Mouse (Mus musculus): ENCODE results near the gene Zfp628.

Gene Zfp628

GRCm38 (mm10) chr7:4940068-4940479 is 25.1 kb downstream of the Zfp628 start:
- DNase-seq (ENCODE audit: low spot score in 2 of 2): peak; percentile 78 to 90

DNA sequence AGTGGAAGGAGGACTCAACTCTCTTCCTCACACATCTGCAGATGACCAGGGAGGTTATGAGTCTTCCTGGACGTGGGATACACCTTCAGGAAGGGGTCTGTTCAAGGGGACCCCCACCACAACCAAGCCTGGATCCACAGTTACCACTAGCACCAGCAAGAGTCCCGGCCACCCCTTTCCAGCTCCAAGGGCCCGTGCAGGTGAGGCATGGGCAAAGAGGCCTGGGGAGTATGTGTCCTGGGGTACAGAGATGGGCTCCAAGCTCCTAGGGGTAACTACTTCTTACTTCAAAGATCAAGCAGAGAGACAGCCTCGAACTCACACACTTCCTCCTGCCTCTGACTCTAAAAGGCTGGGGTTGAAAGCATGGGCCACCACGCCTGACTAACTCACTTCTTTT is 27.7 kb downstream of the Zfp628 start:
- no peak for DNase-seq (ENCODE audit: low spot score in 2 of 2)

DNA sequence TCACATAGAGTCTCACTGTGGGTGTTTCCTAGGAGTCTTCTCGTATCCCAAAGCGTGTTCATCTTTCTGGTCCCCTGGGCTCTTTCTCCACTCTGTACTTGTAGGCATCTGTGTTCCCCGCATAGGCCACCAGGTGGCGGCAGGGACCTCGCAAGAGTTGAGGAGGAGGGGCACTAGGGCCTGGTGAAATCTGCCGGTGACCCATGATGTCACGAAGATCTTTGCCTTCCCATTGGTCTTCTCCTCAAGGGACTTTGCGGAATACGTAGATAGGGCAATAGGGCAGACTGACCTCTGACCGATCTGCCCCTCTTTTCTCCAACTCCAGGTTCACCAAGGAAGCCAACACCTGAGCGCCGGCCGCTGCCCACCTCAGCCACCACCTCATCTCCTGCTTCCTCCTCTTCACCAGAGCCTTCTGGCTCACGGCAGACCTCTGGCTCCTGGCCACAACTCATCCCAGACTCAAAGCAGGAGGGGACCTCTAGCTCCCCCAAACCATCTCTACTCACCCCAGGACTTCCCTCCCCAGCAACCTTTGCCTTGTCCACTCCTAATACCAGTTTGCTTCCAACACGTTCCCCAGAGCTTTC is 28.3 kb downstream of the Zfp628 start:
- DNase-seq (ENCODE audit: low spot score in 2 of 2): peak; percentile 88 to 93

DNA sequence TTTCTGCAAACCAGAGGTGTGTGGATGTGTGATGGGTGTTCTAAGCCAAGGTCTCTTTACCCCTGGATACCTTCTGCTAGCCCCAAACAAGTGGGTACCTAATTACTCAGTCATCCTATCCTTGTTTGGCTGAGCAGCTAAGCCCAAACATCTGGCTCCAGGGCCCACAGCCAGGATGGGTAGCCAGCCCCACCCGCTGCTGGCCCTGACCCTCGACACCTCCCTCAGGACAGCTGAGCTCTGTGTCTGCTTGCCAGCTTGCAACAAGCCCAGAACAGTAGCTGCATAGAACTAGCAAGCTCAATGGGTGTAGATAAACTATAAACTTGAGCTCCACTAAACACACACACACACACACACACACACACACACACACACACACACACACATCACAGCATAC is 32.8 kb downstream of the Zfp628 start:
- no peak for DNase-seq (ENCODE audit: low spot score in 2 of 2)

GRCm38 (mm10) chr7:4948386-4948785 is 33.4 kb downstream of the Zfp628 start:
- no peak for DNase-seq (ENCODE audit: low spot score in 2 of 2)

- DNase-seq (ENCODE audit: low spot score in 2 of 2): no peak
These were observed 35.7 kb downstream of the Zfp628 start for GRCm38 (mm10) chr7:4950561-4951342.

DNA sequence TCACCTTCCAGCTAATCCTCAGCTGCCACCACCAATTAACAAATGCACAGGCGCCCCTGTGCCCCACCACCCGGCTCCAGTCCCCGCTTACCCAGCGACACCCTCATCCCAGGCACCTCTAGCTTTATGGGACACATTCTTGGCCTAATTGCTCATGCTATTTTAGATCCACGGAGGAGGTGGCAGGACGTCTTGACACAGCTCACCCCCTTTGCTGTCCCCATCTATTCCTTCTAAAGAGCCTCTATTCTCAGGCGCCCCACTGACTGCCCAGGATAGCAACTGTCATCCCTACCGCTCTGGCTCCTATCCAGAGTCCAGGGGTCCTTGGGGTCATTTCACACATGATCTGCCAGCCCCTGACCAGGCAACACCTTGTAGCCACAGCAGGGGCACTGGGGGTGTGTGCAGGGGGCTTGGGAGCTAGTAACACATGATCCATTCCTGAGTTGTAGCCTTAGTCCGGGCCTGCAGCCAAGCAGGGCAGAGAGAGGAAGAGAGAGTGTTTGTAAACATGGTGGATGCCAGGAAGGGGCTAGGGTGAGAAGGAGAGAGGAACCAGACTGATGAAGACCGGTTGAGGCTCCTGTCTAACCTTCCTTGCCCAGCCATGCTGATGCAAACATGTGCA is 38.9 kb downstream of the Zfp628 start:
- no peak for DNase-seq (ENCODE audit: low spot score in 2 of 2)

DNA sequence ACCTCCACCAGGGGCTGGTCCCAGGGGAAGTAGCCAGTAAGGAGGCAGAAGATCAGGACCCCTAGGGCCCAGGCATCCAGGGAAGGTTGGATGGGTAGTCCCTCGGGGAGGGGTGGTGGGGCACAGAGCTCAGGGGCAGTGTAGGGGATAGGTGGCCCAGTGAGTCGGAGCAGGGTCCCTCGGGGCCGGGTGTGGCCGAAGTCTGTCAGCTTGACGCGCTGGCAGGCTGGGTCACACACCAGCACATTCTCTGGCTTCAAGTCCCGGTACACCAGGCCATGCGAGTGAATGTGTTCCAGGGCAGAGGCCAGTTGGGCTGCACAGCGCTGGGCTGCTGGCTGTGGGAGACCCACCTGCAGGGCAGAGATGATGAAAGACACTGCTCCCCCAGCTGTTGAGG is 42.3 kb downstream of the Zfp628 start:
- peak in 1 of 2 experiments; percentile 57 for DNase-seq (ENCODE audit: low spot score in 2 of 2)

- no peak for DNase-seq (ENCODE audit: low spot score in 2 of 2)
These were observed 48.5 kb downstream of the Zfp628 start for GRCm38 (mm10) chr7:4963527-4963926.

- DNase-seq (ENCODE audit: low spot score in 2 of 2): peak; percentile 38 to 85
These were observed 49.3 kb downstream of the Zfp628 start, which contains the start of gene Sbk2 for GRCm38 (mm10) chr7:4964272-4964671. Sbk2 (minus strand) TSS chr7:4964406.

DNA sequence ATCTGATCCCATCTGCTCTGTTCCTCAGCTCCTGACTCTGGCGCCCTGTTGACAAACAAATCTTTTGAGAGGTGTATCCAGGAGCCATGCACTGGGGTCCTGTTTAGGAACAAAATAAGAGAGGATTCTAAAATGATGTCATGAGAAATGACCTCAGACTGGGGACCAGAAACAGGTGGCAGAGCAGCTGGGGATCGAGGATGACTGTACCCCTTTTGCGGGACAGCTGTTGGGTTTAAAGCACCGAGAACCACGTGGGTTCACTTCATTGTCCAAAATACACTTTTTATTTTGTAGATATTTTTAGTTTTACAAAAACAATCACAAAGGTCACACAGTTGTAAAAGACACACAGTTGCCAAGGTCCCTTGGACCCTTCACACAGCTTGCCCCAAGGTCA is 50.0 kb downstream of the Zfp628 start:
- no peak for DNase-seq (ENCODE audit: low spot score in 2 of 2)

DNA sequence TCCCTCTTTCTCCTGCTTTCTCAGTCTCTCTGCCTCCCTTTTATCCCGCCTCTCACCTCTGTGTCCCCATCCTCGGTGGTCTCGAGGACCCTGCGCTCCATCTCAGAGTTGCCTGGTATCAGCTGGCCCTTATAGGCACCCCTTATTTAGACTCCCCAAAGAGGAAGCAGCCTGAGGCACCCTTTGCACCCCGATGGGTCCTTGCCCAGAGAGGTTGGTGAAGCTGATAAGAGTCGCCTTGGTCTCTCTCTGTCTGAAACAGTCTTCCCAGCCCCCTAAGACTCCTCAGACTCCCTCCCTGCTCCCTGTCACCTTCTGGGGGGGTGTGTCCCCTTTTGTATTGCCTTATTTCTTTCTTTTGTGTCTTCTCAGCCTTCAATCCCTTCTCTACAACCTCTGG is 56.1 kb downstream of the Zfp628 start, which contains the start of gene Sbk3:
TSS of gene Sbk3 (minus strand) at position 101 of the 400 bp plus-strand sequence.
- no peak for DNase-seq (ENCODE audit: low spot score in 2 of 2)
